Mouse (Mus musculus) kidney, postnatal 25 days (tissue): ENCODE measurements around the gene Klrc3.
"Not testable (repeated sequence)": the region's sequence is repeated elsewhere in the genome, so short reads cannot be mapped to it uniquely, and the experiment has no call there.

Experiments used
- DNase-seq, 2 experiments: peaks; one replicate each; pipeline ENCODE4 v3.0.0; 2021; ENCODE audit warnings: mixed read lengths in 2 of 2

The Klrc3 gene

GRCm38 (mm10) chr6:129643237-129643636 is at the start of gene Klrc3:
Klrc3 (minus strand) TSS chr6:129643337.
- DNase-seq: not testable (repeated sequence)

GRCm38 (mm10) chr6:129691436-129691835 is 48.3 kb upstream of the Klrc3 start:
- DNase-seq: not testable (repeated sequence)

- DNase-seq: peak in 1 of 2 experiments; percentile 32
Observed at GRCm38 (mm10) chr6:129680379-129680778, 37.2 kb upstream of the Klrc3 start.

- DNase-seq: no peak
Observed at GRCm38 (mm10) chr6:129678873-129679272, 35.7 kb upstream of the Klrc3 start, which contains the start of gene Klrc1. Klrc1 (minus strand) TSS chr6:129678973.

GRCm38 (mm10) chr6:129661301-129661700 is 18.2 kb upstream of the Klrc3 start:
- DNase-seq: not testable (repeated sequence)

GRCm38 (mm10) chr6:129660589-129660988 is 17.5 kb upstream of the Klrc3 start, which contains the start of gene Klrc2:
Klrc2 (minus strand) TSS chr6:129660689.
- not testable (repeated sequence) for DNase-seq

- DNase-seq: not testable (repeated sequence)
Observed at GRCm38 (mm10) chr6:129644054-129644453, 917 bp upstream of the Klrc3 start.

GRCm38 (mm10) chr6:129631046-129631445 is 12.1 kb downstream of the Klrc3 start:
- not testable (repeated sequence) for DNase-seq

GRCm38 (mm10) chr6:129623735-129624134 is 19.4 kb downstream of the Klrc3 start, which contains the start of gene Klrk1:
Klrk1 (minus strand) TSS chr6:129623864.
- DNase-seq: peak in 1 of 2 experiments; percentile 19

GRCm38 (mm10) chr6:129608372-129608771 is 34.8 kb downstream of the Klrc3 start:
- DNase-seq: no peak

- DNase-seq: no peak
Observed at GRCm38 (mm10) chr6:129591508-129591907, 51.6 kb downstream of the Klrc3 start, which contains the start of gene Klrd1. Klrd1 (plus strand) TSS chr6:129591782.
